Mouse (Mus musculus): ENCODE measurements at regions not wholly inside any gene's neighbourhood (a gene's known extent, or its start where the extent isn't known, plus 50 kb on each side); places are given as distances from the start of the nearest gene placed in this dataset.

DNA sequence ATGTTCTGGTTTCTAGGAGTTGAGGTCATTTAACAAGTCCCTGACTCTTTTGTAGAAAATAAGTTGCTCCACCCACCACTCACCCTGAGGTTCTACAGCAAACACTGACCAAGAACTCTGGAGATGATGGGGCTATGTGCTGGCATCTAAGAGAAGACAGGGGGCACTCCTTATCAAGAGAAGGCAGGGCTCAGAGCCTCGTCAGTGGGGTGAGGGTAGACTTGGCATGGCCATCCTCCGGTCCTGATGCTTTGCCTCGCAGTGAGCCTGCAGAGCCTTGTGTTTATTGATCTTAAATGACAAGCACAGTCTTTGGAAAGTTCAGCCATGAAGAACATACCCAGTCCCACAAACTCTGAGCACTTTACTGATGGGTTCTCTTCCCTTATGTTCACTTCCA is 370.1 kb upstream of the 3110018I06Rik start:
- DNase-seq (ENCODE audit: low spot score in 2 of 2), result no peak

DNA sequence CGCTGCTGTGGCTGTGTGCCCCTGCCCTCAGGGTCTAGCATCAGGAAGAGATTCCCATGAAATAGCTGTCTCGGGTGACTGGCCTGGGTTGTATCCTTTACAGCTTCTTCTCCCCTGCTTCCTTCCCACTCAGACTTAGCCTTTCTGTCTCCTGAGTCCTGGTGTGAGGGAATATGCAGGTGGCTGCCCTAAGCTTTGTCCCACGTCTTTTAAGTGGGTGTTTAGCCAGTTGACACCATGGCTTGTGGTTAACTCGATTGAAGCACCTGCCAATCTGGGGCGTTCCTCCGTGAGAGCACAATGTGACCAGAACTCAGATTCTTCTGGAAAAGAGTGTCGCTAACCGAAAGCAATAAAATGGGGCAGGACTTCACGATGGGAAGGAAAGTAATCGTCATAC is 369.4 kb upstream of the 3110018I06Rik start:
- DNase-seq (ENCODE audit: low spot score in 2 of 2), result no peak

- DNase-seq (ENCODE audit: low spot score in 2 of 2), result no peak
Observed at GRCm38 (mm10) chr12:107120486-107121186, 367.8 kb upstream of the 3110018I06Rik start.

DNA sequence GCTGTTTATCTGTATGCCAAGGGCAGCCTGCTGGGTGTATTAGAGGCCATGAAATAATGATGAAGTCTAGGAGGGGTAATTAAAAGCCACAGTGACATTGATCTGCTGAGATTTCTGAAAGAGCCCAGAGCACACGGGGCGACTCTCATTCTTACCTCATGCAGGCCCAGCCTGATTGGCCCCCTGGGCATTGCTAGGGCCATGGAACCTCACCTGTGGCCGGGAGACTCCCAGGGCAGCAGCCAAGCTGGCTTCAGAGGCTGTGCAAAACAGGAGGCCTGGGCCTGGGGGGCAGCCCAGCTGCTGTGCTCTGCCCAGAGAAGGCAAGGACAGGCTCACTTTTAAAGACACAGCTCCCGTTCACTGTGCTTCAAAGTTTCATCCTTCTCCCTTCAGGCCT is 366.4 kb upstream of the 3110018I06Rik start:
- DNase-seq (ENCODE audit: low spot score in 2 of 2), result no peak

GRCm38 (mm10) chr12:107123661-107124060 is 364.8 kb upstream of the 3110018I06Rik start:
- no peak for DNase-seq (ENCODE audit: low spot score in 2 of 2)

GRCm38 (mm10) chr12:107124263-107124885 is 364.1 kb upstream of the 3110018I06Rik start:
- no peak for DNase-seq (ENCODE audit: low spot score in 2 of 2)

DNA sequence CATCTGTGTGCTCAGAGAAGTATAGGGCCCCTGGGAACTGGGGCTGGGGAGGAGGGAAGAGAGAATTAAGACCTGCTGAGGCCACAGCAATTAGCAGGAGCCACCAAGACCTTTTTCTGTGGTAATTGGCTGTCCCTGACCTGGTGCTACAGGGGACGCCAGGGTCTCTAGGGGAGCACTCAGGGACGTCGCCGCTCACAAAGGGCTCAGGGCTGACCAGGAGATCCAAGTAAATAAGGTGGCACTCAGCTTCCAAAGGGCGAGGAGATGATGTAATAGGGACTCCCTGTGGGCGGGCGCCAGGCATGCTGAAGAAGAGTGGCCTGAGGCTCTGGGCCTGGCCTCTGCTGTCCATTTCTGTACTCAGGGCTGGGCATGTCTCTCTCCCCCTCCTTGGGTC is 363.2 kb upstream of the 3110018I06Rik start:
- no peak for DNase-seq (ENCODE audit: low spot score in 2 of 2)

- DNase-seq (ENCODE audit: low spot score in 2 of 2), result no peak
Observed at GRCm38 (mm10) chr12:107126056-107126455, 362.4 kb upstream of the 3110018I06Rik start.

GRCm38 (mm10) chr12:107127591-107127990 is 360.8 kb upstream of the 3110018I06Rik start:
- no peak for DNase-seq (ENCODE audit: low spot score in 2 of 2)

DNA sequence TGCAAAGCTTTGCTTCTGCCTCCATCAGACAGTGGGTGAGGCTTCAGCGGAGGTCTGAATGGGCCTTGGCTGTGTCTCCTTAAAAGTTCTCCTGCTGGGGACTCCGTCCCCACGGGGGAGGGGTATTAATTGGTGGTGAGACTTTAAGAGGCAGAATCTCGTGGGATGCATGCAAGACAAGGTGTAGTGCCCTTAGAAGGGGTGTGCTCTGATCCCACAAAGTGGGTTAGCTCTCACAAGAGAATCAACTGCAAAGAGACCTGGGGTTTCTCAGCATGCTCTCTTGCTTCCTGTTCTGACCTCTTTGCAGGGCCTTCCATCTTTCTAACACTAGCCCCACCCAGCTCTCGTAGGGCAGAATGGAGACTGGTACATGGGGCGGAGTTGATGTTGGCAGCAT is 359.2 kb upstream of the 3110018I06Rik start:
- DNase-seq (ENCODE audit: low spot score in 2 of 2), result no peak

DNA sequence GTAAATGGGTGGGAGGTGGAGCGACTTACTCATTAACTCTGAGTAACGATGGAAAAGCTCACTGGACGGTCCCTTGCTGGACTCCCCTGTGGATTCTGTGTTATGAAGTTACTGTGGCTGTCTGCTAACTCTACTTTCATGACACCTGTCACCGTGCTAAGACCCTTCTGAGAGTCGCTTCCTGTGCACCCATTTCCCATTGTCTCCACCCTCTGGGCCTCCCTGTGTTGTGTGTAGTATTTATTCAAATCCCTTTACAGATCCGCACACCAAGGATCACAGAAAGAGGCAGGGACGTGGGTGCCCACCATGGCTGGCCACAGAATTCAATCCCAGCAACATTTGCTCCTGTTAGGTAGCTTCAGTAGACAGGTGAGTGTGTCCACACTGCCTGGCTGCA is 357.1 kb upstream of the 3110018I06Rik start:
- DNase-seq (ENCODE audit: low spot score in 2 of 2), result no peak

DNA sequence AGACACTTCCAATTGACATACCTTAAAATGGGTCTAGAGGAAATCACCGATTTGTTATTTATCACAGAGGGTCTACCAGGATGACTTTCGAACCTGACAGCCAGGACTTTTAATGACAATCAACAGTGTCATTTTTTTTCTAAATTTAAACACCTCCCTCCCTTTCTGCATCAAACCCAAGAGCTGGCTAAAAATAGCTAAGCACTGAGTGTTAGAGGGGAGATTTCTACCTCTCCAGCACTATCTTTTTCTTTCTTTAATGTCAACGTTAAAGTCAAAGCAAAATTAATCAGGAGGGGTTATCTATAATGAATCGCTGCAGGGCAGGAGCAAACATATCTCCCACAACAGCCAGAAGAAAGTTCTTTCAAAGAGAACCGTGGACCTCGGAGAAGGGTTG is 356.6 kb upstream of the 3110018I06Rik start:
- no peak for DNase-seq (ENCODE audit: low spot score in 2 of 2)

GRCm38 (mm10) chr12:107132501-107132900 is 355.9 kb upstream of the 3110018I06Rik start:
- DNase-seq (ENCODE audit: low spot score in 2 of 2), result no peak

DNA sequence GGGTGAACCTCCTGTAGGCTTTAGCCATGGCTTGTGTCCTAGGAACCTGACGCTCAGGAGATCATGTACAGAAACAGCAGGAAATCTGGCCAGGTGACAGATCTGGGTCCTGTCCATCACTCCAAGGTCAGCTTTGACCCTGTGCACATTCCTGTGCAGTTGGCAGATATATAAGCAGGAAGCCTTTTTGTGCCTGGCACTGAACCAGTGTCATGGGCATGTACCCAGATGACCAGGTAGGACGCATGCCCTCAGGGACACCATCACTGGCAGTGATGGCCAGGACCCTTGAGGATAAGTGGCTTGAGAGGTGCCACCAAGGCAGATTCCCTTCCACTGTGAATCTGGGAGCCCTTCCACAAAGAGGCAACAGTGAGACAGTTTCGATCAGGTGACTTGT is 354.1 kb upstream of the 3110018I06Rik start:
- no peak for DNase-seq (ENCODE audit: low spot score in 2 of 2)

- no peak for DNase-seq (ENCODE audit: low spot score in 2 of 2)
Observed at GRCm38 (mm10) chr12:107138677-107139400, 349.6 kb upstream of the 3110018I06Rik start.

GRCm38 (mm10) chr12:107140957-107141595 is 347.4 kb upstream of the 3110018I06Rik start:
- DNase-seq (ENCODE audit: low spot score in 2 of 2), result no peak

- no peak for DNase-seq (ENCODE audit: low spot score in 2 of 2)
Observed at GRCm38 (mm10) chr12:107142226-107142625, 346.2 kb upstream of the 3110018I06Rik start.

GRCm38 (mm10) chr12:107146608-107147121 is 341.8 kb upstream of the 3110018I06Rik start:
- DNase-seq (ENCODE audit: low spot score in 2 of 2), result no peak

GRCm38 (mm10) chr12:107148451-107148850 is 340.0 kb upstream of the 3110018I06Rik start:
- no peak for DNase-seq (ENCODE audit: low spot score in 2 of 2)

DNA sequence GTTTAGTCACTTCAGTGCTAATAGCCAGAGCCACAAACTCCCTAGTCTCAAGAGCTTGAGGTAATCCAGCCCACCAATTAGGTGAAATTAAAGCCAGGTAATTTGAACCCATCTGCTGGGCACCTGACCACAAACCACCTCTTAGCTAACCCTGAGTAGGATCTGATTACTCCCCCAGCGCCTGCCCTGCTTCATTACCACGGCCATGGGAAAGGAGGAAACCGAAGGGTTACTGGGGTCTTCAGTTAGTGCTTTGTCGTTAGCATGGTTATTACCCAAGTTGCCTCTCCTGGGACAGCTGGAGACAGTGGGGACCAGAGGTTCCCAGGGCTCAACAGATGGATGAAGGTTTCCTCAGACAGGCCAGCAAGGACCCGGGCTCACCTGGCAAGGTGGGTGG is 337.3 kb upstream of the 3110018I06Rik start:
- DNase-seq (ENCODE audit: low spot score in 2 of 2), result no peak

- no peak for DNase-seq (ENCODE audit: low spot score in 2 of 2)
Observed at GRCm38 (mm10) chr12:107154668-107155067, 333.8 kb upstream of the 3110018I06Rik start.

DNA sequence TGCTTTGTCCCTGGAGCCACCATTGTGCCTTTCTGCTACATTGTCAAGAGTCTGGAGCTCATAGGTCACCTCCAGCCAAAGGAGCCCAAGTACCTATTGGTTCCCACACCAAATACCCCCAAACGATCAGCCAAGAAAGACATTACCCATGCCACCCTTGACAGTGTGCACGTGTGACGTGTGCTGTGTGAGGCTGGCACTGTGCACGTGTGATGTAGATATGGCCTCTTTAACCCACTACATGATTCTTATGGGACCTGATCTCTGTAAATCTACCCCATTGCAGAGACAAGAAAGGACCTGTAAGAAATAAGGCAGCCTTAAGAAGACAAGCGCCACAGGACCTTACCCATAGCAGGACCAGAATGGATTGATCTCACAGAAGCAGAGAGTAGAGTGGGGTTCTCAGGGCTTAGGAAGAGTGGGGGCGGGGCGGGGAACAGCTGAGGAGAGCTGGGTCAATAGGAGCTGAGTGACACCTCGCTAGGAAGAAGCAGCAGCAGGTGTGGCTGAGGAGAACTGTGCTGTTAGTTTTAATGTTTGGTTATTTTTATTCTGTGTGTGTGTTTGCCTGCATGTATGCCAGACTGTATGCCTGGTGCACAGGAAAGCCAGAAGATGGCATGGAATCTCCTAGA is 331.5 kb upstream of the 3110018I06Rik start:
- DNase-seq (ENCODE audit: low spot score in 2 of 2), result no peak
